Mouse (Mus musculus): Measurements from ENCODE around the gene Adk.
A peak's percentile ranks its signal among the peaks of the same experiment; 100 is the strongest.
"Not testable (repeated sequence)": the region's sequence is repeated elsewhere in the genome, so short reads cannot be mapped to it uniquely, and the experiment has no call there.

The Adk gene

GRCm38 (mm10) chr14:21064321-21064720, 11.9 kb downstream of the Adk start:
- peak; percentile 57 for DNase-seq (ENCODE audit: low read depth, low spot score)

GRCm38 (mm10) chr14:21065490-21066162, 13.3 kb downstream of the Adk start:
- no peak for DNase-seq (ENCODE audit: low read depth, low spot score)

GRCm38 (mm10) chr14:21069594-21069993, 17.2 kb downstream of the Adk start:
- no peak for DNase-seq (ENCODE audit: low read depth, low spot score)

- DNase-seq (ENCODE audit: low read depth, low spot score), result no peak
These were observed 21.6 kb downstream of the Adk start for GRCm38 (mm10) chr14:21073981-21074380.

- no peak for DNase-seq (ENCODE audit: low read depth, low spot score)
These were observed 22.3 kb downstream of the Adk start for GRCm38 (mm10) chr14:21074398-21075320.

GRCm38 (mm10) chr14:21075751-21076500, 23.6 kb downstream of the Adk start:
- peak; percentile 92 for DNase-seq (ENCODE audit: low read depth, low spot score)

- DNase-seq (ENCODE audit: low read depth, low spot score), result no peak
These were observed 24.3 kb downstream of the Adk start for GRCm38 (mm10) chr14:21076501-21077194.

- DNase-seq (ENCODE audit: low read depth, low spot score), result no peak
These were observed 25.6 kb downstream of the Adk start for GRCm38 (mm10) chr14:21077939-21078338.

GRCm38 (mm10) chr14:21078511-21078910, 26.1 kb downstream of the Adk start:
- DNase-seq (ENCODE audit: low read depth, low spot score), result peak; percentile 71

GRCm38 (mm10) chr14:21082823-21083222, 30.4 kb downstream of the Adk start:
- no peak for DNase-seq (ENCODE audit: low read depth, low spot score)

GRCm38 (mm10) chr14:21085666-21086065, 33.3 kb downstream of the Adk start:
- DNase-seq (ENCODE audit: low read depth, low spot score), result no peak

GRCm38 (mm10) chr14:21086106-21086505, 33.7 kb downstream of the Adk start:
- DNase-seq (ENCODE audit: low read depth, low spot score), result no peak

- no peak for DNase-seq (ENCODE audit: low read depth, low spot score)
These were observed 34.5 kb downstream of the Adk start for GRCm38 (mm10) chr14:21086827-21087351.

- DNase-seq (ENCODE audit: low read depth, low spot score), result no peak
These were observed 35.2 kb downstream of the Adk start for GRCm38 (mm10) chr14:21087390-21088060.

- no peak for DNase-seq (ENCODE audit: low read depth, low spot score)
These were observed 36.4 kb downstream of the Adk start for GRCm38 (mm10) chr14:21088731-21089130.

- DNase-seq (ENCODE audit: low read depth, low spot score), result no peak
These were observed 38.0 kb downstream of the Adk start for GRCm38 (mm10) chr14:21090400-21090799.

GRCm38 (mm10) chr14:21090930-21091486, 38.6 kb downstream of the Adk start:
- DNase-seq (ENCODE audit: low read depth, low spot score), result no peak

GRCm38 (mm10) chr14:21094161-21094560, 41.8 kb downstream of the Adk start:
- DNase-seq (ENCODE audit: low read depth, low spot score), result not testable (repeated sequence)

- no peak for DNase-seq (ENCODE audit: low read depth, low spot score)
These were observed 43.9 kb downstream of the Adk start for GRCm38 (mm10) chr14:21096279-21096678.

- no peak for DNase-seq (ENCODE audit: low read depth, low spot score)
These were observed 44.3 kb downstream of the Adk start for GRCm38 (mm10) chr14:21096689-21097088.

Data from CD4-positive helper T cell, adult 2 months (primary cell).